Mouse (Mus musculus) spleen, postnatal 36 days (tissue): ENCODE results near the gene 4932438A13Rik.
A peak's percentile ranks its signal among the peaks of the same experiment; 100 is the strongest.

Experiments used
- DNase-seq, 2 experiments: peaks; one replicate each; pipeline ENCODE4 v3.0.0; 2022; ENCODE audit warnings: low spot score in 2 of 2, mixed read lengths in 1 of 2

Gene 4932438A13Rik

GRCm38 (mm10) chr3:36862721-36863275 lies at the start of gene 4932438A13Rik:
TSS of gene 4932438A13Rik (plus strand) at chr3:36863104.
- DNase-seq, result peak; percentile 96

- DNase-seq, result peak; percentile 19 to 28
Measured at GRCm38 (mm10) chr3:36816633-36817032, 46.3 kb upstream of the 4932438A13Rik start.

- DNase-seq, result no peak
Measured at GRCm38 (mm10) chr3:36819402-36819801, 43.5 kb upstream of the 4932438A13Rik start.

DNA sequence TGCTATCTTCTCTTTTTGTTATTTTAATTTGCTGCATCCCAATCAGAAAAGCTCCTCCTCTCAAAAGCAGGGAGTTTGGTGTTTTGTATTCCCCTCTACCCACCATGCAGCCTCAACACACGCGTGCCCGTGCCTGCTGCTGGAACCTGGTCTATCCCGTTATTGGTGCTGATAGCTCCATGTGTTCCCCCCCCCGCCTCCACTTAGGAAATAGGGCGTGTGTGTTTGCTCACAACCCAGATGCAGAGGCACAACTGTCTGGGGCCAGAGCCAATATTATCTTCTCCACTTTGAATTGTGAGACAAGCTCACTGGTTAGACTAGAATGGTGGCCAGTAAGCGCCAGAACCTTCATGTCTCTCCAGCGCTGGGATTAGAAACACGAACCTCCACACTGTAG lies 41.9 kb upstream of the 4932438A13Rik start:
- no peak for DNase-seq

DNA sequence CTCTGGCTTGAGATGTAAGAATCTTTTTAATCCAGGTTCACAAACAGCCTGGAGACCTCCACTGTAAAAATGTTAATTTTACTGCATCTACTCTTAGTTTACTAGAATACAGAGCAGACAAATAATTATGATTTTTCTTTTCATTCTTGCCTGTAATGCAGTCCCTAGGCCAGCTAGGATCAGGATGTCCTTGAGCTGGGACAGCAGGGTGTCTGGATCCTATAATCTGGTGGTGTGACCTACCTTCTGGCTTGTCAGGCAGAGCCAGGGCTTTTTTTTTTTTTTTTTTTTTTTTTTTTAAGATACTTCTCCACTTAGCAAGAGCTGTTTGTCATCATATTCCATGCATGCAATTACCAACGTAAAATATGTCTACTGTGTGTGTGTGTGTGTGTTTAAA lies 37.8 kb upstream of the 4932438A13Rik start:
- DNase-seq, result no peak

DNA sequence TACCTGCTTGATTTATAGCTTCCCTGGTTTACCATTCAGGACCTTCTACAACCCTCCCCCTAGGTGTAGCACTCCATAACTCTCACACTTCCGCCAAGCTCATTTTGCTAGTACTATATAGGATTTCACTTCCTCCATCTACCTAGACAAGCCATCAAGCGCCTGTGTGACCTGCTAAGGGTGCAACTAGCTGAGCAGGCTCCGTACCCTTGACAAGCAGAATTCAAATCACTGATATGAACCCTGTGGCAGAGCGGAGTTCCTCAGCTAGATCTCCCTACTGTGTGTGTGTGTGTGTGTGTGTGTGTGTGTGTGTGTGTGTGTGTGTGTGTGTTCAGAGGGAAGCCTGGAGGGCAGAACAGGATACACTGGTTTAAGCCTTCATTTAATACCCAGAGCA lies 37.4 kb upstream of the 4932438A13Rik start:
- DNase-seq, result no peak

DNA sequence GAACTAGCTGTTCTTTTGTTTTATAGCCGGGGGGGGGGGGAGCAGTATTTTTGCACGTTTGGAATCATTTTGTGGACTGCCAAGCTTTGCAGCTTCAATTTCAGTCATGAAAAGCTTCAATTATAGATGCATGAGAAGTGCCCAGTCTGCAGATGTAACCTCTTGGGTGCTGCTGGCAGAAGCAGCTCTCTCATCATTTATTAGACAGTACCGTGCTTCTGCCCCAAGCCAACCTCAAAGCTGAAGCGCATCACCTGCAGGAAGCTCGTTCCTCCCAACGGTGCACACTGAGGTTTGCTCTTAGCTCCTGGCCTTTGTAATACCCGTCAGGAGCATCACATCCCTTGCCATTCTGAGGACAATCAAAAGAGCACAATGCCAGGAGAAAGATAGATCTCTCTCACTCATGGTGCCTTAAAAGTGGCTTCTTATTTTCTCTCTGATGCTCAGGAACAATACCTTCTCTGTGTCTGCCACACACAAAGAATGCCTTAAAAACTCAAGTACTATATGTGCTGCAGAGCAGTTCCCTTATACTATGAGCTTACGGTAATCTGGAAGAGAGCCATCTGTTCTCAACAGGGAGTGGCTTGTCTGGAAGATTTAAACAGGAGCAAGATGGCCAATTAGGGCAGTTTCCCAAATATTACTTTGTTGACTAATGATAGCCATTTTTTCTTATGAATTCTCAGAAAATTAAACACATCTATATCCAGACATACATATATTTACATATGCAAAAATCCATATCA lies 35.5 kb upstream of the 4932438A13Rik start:
- DNase-seq, result no peak

- DNase-seq, result no peak
Measured at GRCm38 (mm10) chr3:36830218-36830617, 32.7 kb upstream of the 4932438A13Rik start.

GRCm38 (mm10) chr3:36834426-36834825 lies 28.5 kb upstream of the 4932438A13Rik start:
- DNase-seq, result no peak

DNA sequence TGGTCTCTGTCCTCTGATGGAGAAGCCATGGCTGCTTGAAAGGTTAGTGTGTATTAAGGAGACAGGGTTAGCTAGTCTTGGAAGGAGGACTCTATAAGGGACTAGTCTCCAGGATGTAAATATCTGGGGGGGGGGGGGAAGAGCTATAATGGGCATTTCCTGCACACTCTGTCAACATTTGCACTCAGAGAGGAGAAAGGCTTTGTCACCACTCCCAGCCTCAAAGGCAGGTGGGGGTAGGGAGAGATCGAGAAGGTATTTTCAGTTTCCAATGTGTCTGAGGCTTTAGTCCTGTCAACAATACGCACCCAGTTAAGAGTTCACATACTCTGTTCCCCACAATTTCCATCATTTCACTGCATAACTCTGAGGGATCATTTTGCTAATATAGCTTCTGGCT lies 28.1 kb upstream of the 4932438A13Rik start:
- no peak for DNase-seq

DNA sequence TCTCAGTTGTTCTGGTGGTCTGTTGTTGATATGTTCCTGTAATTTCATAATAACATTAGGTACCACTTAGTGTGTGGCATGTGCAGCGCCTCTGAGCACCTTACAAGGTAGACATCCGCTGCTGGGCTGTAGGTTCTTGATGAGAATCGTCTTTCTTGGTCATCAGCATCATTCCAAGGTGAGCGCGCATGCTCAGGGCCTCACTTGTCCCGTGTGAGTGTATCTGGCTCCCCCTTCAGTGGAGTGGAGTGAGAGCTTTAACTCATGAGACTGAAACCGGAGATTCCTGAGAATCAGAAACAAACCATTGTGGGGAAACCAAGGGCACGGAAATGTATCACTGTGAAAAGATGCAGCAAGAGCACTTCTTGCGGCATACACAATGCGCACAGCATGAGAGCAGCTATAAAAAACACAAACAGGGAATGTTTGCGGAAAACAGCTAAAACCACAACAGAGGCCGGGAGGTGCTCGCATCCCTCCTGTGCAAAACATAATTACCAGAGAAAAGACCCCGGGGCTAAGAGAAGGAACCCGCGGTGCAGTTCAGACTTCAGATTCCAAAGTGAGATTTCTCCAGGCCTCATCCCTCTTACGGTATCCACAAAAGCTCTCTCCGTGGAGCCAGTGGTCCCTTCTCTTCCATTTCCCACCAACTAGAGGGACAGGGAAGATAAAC lies 27.2 kb upstream of the 4932438A13Rik start:
- DNase-seq, result no peak

DNA sequence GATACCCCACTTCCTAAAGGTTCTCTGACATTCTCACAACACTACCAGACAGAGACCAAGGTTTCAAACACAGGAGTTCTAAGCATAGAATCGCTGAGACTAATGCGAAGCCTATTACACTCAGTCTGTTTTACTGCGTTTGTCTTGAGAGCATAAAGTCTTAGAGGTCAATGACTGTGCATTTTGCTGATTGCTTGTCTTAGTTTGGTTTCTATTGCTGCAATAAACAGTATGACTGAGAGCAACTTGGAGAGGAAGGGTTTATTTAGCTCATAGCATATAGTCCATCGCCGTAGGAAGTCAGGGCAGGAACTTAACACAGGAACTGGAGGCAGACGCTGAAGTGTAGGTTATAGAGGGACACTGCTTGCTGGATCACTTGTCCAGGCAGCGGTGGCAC lies 26.1 kb upstream of the 4932438A13Rik start:
- DNase-seq, result no peak

DNA sequence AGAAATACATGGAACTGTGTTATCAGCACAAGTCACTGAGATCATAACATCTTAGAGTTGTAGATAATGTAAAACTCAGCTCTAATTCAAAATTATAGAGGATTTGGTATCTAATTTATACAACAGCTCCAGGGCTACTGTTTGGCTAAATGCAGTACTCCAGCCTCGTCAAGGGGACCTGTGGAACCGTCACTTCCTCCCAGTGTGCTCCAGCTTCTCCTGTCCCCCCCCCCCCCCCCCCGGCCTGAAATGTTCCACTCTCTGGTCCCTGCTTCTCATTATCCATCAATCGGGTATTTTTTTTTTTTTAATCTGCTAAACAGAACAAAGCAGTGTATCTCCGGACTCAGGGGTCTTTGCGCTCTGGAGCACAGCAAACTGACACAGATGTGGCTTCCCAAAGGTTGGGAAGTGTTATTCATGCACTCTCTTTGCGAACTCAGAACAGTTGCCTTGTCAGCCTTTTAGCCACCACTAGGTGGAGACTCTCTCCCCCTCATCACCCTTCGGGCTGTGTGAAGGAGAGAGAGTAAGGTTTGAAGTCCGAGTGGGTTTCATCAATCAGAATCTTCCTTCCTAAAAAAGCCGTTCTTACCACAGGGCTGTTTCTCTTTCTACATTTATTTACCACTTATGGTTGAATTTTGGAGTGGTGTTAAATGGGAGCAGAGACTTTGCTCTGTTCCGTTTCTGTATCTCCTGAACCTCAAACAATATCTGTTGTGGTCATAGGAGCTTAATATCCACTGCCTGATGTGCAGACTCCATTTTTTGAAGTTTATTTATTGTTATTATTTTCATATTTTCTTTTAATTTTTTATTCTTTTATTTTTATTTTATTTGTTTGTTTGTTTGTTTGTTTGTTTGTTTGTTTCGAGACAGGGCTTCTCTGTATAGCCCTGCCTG lies 22.0 kb upstream of the 4932438A13Rik start:
- peak; percentile 55 to 61 for DNase-seq

DNA sequence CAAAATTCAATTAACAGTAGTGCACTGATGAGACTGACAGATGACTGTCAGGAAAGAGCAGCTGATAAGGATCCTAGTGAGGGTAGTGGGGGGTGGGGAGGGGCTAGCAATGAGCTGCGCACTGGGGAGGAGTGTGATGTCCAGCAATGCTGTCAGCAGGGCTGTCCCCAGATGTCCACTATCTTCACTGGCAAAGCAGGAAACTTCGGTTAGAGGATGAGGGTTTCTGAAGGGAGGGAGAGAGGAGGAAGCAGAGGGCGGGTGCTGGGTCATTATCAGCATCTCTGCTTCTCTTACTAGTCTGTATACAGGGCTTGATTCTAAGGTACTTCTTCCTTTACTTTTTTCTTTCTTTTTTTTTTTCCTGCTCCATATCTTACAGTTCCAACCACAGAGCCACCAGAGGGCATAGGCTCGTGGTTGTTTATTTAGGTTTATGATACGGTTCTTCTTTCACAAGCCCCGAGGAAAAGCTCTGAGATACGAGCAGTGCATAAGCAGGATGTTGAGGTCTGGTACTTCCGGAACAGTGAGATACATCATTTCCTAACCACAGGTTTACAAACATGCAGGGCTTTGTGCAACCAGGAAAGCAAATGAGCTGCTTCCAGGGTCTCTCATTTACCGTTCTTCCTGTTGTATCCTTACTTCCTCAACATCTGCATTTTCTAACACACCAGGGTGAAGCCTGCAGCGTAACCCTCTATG lies 9.0 kb upstream of the 4932438A13Rik start:
- peak; percentile 61 for DNase-seq

GRCm38 (mm10) chr3:36861411-36862410 lies 1.2 kb upstream of the 4932438A13Rik start:
- DNase-seq, result no peak

DNA sequence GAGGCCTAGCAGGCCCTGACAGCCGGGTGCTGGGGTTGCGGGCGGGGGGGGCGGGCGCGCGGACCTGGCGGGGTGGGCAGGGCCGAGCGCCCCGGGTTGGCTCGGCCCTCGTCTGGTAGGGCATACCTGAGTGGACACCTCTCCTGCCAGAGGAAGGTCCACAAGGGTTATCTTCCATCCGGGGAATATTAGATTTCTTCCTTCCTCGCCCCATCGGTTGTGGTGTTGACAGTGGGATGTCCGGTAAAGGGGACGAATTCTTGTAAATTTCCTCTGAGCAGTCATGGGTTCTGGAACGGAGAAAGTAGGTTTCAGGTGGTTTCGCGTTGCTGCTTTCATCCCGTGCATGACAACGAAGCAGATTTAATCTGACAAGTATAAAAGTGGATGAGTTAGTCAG lies 523 bp downstream of the 4932438A13Rik start:
- DNase-seq, result no peak

GRCm38 (mm10) chr3:36863881-36864280 lies 977 bp downstream of the 4932438A13Rik start:
- no peak for DNase-seq

DNA sequence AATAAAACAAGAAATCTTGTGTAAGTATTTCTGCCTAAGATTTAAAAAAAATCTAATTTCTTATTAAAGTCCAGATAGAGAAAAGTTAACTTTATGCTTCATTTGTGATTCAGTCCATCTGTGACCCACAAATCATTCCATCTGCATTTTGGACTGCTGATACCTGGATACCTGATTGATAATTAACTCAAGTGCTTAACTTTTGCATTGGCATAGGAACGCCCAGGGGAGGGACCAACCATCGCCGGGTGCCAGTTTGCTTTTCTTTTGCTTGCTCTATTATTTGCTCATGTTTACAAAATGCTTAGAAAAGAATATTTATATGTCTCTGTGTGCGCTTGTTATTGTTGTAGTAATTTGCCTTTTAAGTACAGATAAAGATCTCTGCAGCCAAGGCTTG lies 1.6 kb downstream of the 4932438A13Rik start:
- no peak for DNase-seq

GRCm38 (mm10) chr3:36905372-36905771 lies 42.5 kb downstream of the 4932438A13Rik start:
- no peak for DNase-seq

- DNase-seq, result no peak
Measured at GRCm38 (mm10) chr3:36917832-36918231, 54.9 kb downstream of the 4932438A13Rik start.
